Mouse (Mus musculus): ENCODE results near the gene Tnfsf9.

GRCm38 (mm10) chr17:57059486-57059977 lies 45.6 kb upstream of the Tnfsf9 start, which contains the start of gene Slc25a23:
- TF ChIP-seq SRF (IDR thresholded peaks at IDR 0.05; ENCODE audit: control insufficient read depth, insufficient read length, low read depth) (no peak), POLR2A (IDR thresholded peaks at IDR 0.05; ENCODE audit: insufficient read length, low read depth) (no peak), USF1 (IDR thresholded peaks at IDR 0.05; ENCODE audit: low read depth) (no peak), REST (IDR thresholded peaks at IDR 0.05; ENCODE audit: insufficient read depth, insufficient read length) (no peak), MYOD1 (IDR thresholded peaks at IDR 0.05; ENCODE audit: control insufficient read depth in 1 of 3, insufficient read length in 2 of 3, low read depth in 2 of 3) (no peak), TCF3 (IDR thresholded peaks at IDR 0.05; ENCODE audit: insufficient read length, low read depth) (no peak), E2F4 (IDR thresholded peaks at IDR 0.05; ENCODE audit: insufficient read depth) (no peak)
